Mouse (Mus musculus) ES-Bruce4 (cell line): ENCODE data around the gene Mrpl34. TPM values are rescaled to one million over a fixed set of nuclear protein-coding genes. Genes with fewer than 3 reads are reported as not detected.
A peak's percentile ranks its signal among the peaks of the same experiment; 100 is the strongest.

Experiments used
- H3K27ac ChIP-seq: 2 replicates; pipeline ENCODE4 v1.5.1; 2012; ENCODE audit warnings: low read length, inconsistent platforms; ENCODE audit not compliant: insufficient read depth
- H3K27me3 ChIP-seq: 2 replicates; pipeline ENCODE4 v1.6.1; 2012; ENCODE audit warnings: mild to moderate bottlenecking, low read length, inconsistent platforms; ENCODE audit not compliant: control insufficient read depth, poor library complexity, insufficient read depth, severe bottlenecking
- H3K36me3 ChIP-seq: 2 replicates; pipeline ENCODE4 v1.6.1; 2012; ENCODE audit warnings: inconsistent platforms, mild to moderate bottlenecking, low read length, moderate library complexity; ENCODE audit not compliant: control insufficient read depth, poor library complexity, insufficient read depth, severe bottlenecking
- H3K4me1 ChIP-seq: one replicate; pipeline ENCODE4 v1.8.1; 2011; ENCODE audit warnings: low read length; ENCODE audit not compliant: control insufficient read depth, insufficient read depth
- H3K4me3 ChIP-seq: 2 replicates; pipeline ENCODE4 v1.5.1; 2011; ENCODE audit warnings: low read depth, mild to moderate bottlenecking, low read length
- H3K9ac ChIP-seq: 2 replicates; pipeline ENCODE4 v1.6.1; 2012; ENCODE audit warnings: low read depth, mild to moderate bottlenecking, inconsistent platforms; ENCODE audit not compliant: poor library complexity, severe bottlenecking
- H3K9me3 ChIP-seq: replicated peaks from 2 replicates; pipeline ENCODE4 v1.6.1; 2012; ENCODE audit warnings: mild to moderate bottlenecking, low read length, inconsistent platforms; ENCODE audit not compliant: control insufficient read depth, poor library complexity, insufficient read depth, severe bottlenecking
- CTCF ChIP-seq: IDR thresholded peaks from one replicate; pipeline ENCODE4 v1.8.1; 2011; ENCODE audit warnings: low read depth, low read length
- EP300 ChIP-seq: IDR thresholded peaks from 2 replicates; pipeline ENCODE4 v1.6.1; 2011; ENCODE audit warnings: low read depth, low read length; ENCODE audit not compliant: insufficient read depth
- POLR2A ChIP-seq: IDR thresholded peaks from one replicate; pipeline ENCODE4 v1.8.1; 2011; ENCODE audit warnings: low read length; ENCODE audit not compliant: insufficient read depth
- polyA plus RNA-seq: library from polyadenylated mRNA; stranded (reverse); fragments of >200 nt; gene quantifications from 2 replicates; pipeline ENCODE4 v1.2.4, GENCODE M21; 2011; ENCODE audit warnings: low read depth; ENCODE audit not compliant: missing spikeins, insufficient read depth, insufficient read length

Mrpl34 gene
- polyA plus RNA-seq, 1 experiment: 77.0 TPM

- TF ChIP-seq CTCF: no peak
- Histone ChIP-seq H3K27ac (no peak overlapping the region), H3K4me1 (no peaks in the 10 kb centered on the region)
Measured at GRCm38 (mm10) chr8:71484736-71485135, 20.0 kb downstream of the Mrpl34 start.

GRCm38 (mm10) chr8:71485142-71486135 lies 20.7 kb downstream of the Mrpl34 start, which contains the start of gene Ano8:
Ano8 (minus strand) TSS chr8:71485963.
- Histone ChIP-seq H3K27me3 (no peaks in the 10 kb centered on the region), H3K36me3 (peaks cover 3% of the 10 kb centered on the region), H3K27ac (no peak within 1 kb of the TSS), H3K9ac (peak within 1 kb of the TSS; percentile 80), H3K4me3 (peak within 1 kb of the TSS; percentile 67), H3K9me3 (no peaks in the 10 kb centered on the region), H3K4me1 (no peaks in the 10 kb centered on the region)
- TF ChIP-seq POLR2A (no peak), CTCF (no peak), EP300 (0 out of 2 replicates have a peak, but pooled peaks have one; percentile 6)

More at GRCm38 (mm10) chr8:71484736-71485135, 20.0 kb downstream of the Mrpl34 start:
- Histone ChIP-seq H3K4me3 (peak overlapping the region; percentile 23; the same call in 1 of the 2 replicates), H3K9ac (no peak overlapping the region), H3K36me3 (no peaks in the 10 kb centered on the region), H3K9me3 (no peaks in the 10 kb centered on the region), H3K27me3 (no peaks in the 10 kb centered on the region)

GRCm38 (mm10) chr8:71486136-71486529 lies 21.4 kb downstream of the Mrpl34 start:
- TF ChIP-seq CTCF (no peak), EP300 (no peak), POLR2A (no peak)
- Histone ChIP-seq H3K4me1 (no peaks in the 10 kb centered on the region), H3K27ac (no peak overlapping the region), H3K27me3 (no peaks in the 10 kb centered on the region), H3K9me3 (no peaks in the 10 kb centered on the region), H3K9ac (0 out of 2 replicates have a peak overlapping the region, but pooled peaks have one; percentile 80), H3K4me3 (no peak overlapping the region), H3K36me3 (peaks cover 6% of the 10 kb centered on the region)

- peaks cover 21% of the 10 kb centered on the region for H3K36me3 ChIP-seq
- peak within 1 kb of the TSS; percentile 88 for H3K4me3 ChIP-seq
- peak within 1 kb of the TSS; percentile 85 for H3K27ac ChIP-seq
- H3K9me3 ChIP-seq: no peaks in the 10 kb centered on the region
- H3K9ac ChIP-seq: peak within 1 kb of the TSS; percentile 91
- no peaks in the 10 kb centered on the region for H3K27me3 ChIP-seq
- TF ChIP-seq CTCF (no peak), POLR2A (no peak)
- peaks cover 2% of the 10 kb centered on the region for H3K4me1 ChIP-seq
Measured at GRCm38 (mm10) chr8:71487691-71488445, 23.1 kb downstream of the Mrpl34 start, which contains the start of gene Gtpbp3. Gtpbp3 (plus strand) TSS chr8:71488103.

GRCm38 (mm10) chr8:71488454-71488853 lies 23.7 kb downstream of the Mrpl34 start:
- Histone ChIP-seq H3K9ac (peak overlapping the region; percentile 91), H3K36me3 (peaks cover 22% of the 10 kb centered on the region), H3K4me1 (peaks cover 2% of the 10 kb centered on the region), H3K27ac (peak overlapping the region; percentile 85), H3K27me3 (no peaks in the 10 kb centered on the region), H3K4me3 (peak overlapping the region; percentile 88), H3K9me3 (no peaks in the 10 kb centered on the region)
- TF ChIP-seq EP300 (no peak), CTCF (no peak), POLR2A (no peak)
